Mouse (Mus musculus) limb, embryonic 14.5 days (tissue): ENCODE measurements around the gene Atxn1. TPM values are rescaled to one million over a fixed set of nuclear protein-coding genes. Genes with fewer than 3 reads are reported as not detected.

Experiments
- ATAC-seq: fragments of 200-750 bp; cut with Nextera tagmentation; 2 replicates; pipeline ENCODE4 v1.8.0; 2017; ENCODE audit warnings: low read depth, moderate number of reproducible peaks, moderate TSS enrichment; ENCODE audit not compliant: low FRiP score
- DNase-seq: peaks from one replicate; pipeline ENCODE4 v3.0.0-alpha.2; 2015; ENCODE audit warnings: low spot score
- H3K27ac ChIP-seq: fragments of 300-500 bp; sonication (generic); replicated peaks from 2 replicates; pipeline ENCODE4 v1.5.1; 2014; ENCODE audit warnings: low read depth, mild to moderate bottlenecking, low read length, moderate library complexity, mixed read lengths
- H3K27me3 ChIP-seq: fragments of 300-500 bp; sonication (generic); 2 replicates; pipeline ENCODE4 v1.6.1; 2014; ENCODE audit warnings: low read length, mixed read lengths; ENCODE audit not compliant: control insufficient read depth, insufficient read depth
- H3K36me3 ChIP-seq: fragments of 300-500 bp; sonication (generic); 2 replicates; pipeline ENCODE4 v1.6.1; 2014; ENCODE audit warnings: mild to moderate bottlenecking, low read length, moderate library complexity, mixed read lengths; ENCODE audit not compliant: control insufficient read depth, insufficient read depth
- H3K4me1 ChIP-seq: fragments of 300-500 bp; sonication (generic); 2 replicates; pipeline ENCODE4 v1.6.1; 2014; ENCODE audit warnings: antibody characterized with exemption, low read length, mixed read lengths; ENCODE audit not compliant: control insufficient read depth, insufficient read depth
- H3K4me2 ChIP-seq: fragments of 300-500 bp; sonication (generic); replicated peaks from 2 replicates; pipeline ENCODE4 v1.6.1; 2014; ENCODE audit warnings: low read depth, mild to moderate bottlenecking, low read length, moderate library complexity; ENCODE audit not compliant: severe bottlenecking
- H3K4me3 ChIP-seq: fragments of 300-500 bp; sonication (generic); replicated peaks from 2 replicates; pipeline ENCODE4 v1.5.1; 2014; ENCODE audit warnings: low read length
- H3K9ac ChIP-seq: fragments of 300-500 bp; sonication (generic); 2 replicates; pipeline ENCODE4 v1.6.1; 2014; ENCODE audit warnings: mild to moderate bottlenecking, low read depth, low read length, moderate library complexity; ENCODE audit not compliant: severe bottlenecking
- H3K9me3 ChIP-seq: fragments of 300-500 bp; sonication (generic); 2 replicates; pipeline ENCODE4 v1.6.1; 2016; ENCODE audit warnings: low read length; ENCODE audit not compliant: control insufficient read depth
- POLR2A ChIP-seq: fragments of 200-500 bp; IDR thresholded peaks from 2 replicates; pipeline ENCODE4 v1.8.0; 2012; ENCODE audit warnings: inconsistent platforms, mild to moderate bottlenecking, moderate library complexity, borderline replicate concordance; ENCODE audit not compliant: insufficient read depth, insufficient read length; ENCODE audit errors: extremely low read depth
- WGBS: fragments of 180-500 bp; shearing (Covaris S2); extraction: QIAGEN DNeasy Blood & Tissue Kit; methylation state at CpG from one replicate; pipeline ENCODE4 v1.1.7; 2014; 5-methylcytosine and 5-hydroxymethylcytosine counted together
- polyA plus RNA-seq, 2 experiments: library from polyadenylated mRNA; depleted of rRNA in 1 of 2; stranded (reverse) in 1 of 2; unstranded in 1 of 2; fragments of >200 nt; fragmentation: Nextera tagmentation in 1 of 2; extraction: Ambion mirVana in 1 of 2; gene quantifications; 2 replicates each; pipeline versions ENCODE4 v1.2.1 to v1.2.3; 2012 to 2014

The Atxn1 gene
- polyA plus RNA-seq, 2 experiments, result 3.3 to 5.3 TPM

GRCm38 (mm10) chr13:45851156-45851555 lies 113.7 kb downstream of the Atxn1 start:
- DNase-seq, result no peak
- H3K9me3 ChIP-seq, result no peaks in the 10 kb centered on the region
- WGBS, result 74% methylated on average over 4 of the region's 4 CpGs
- H3K36me3 ChIP-seq, result no peaks in the 10 kb centered on the region
- no peak overlapping the region for H3K4me3 ChIP-seq
- no peak for TF ChIP-seq POLR2A
- ATAC-seq, result no peak
- H3K4me1 ChIP-seq, result no peaks in the 10 kb centered on the region
- H3K9ac ChIP-seq, result no peak overlapping the region
- no peak overlapping the region for H3K4me2 ChIP-seq
- H3K27ac ChIP-seq, result no peak overlapping the region
- H3K27me3 ChIP-seq, result no peaks in the 10 kb centered on the region

- Histone ChIP-seq H3K36me3 (no peaks in the 10 kb centered on the region), H3K9ac (no peak overlapping the region), H3K27me3 (no peaks in the 10 kb centered on the region), H3K4me2 (no peak overlapping the region), H3K9me3 (no peaks in the 10 kb centered on the region), H3K27ac (no peak overlapping the region), H3K4me1 (no peaks in the 10 kb centered on the region), H3K4me3 (no peak overlapping the region)
- ATAC-seq (no peak), DNase-seq (no peak)
- no peak for TF ChIP-seq POLR2A
- 85% methylated on average over 5 of the region's 5 CpGs for WGBS
Observed at GRCm38 (mm10) chr13:45850181-45850974, 114.4 kb downstream of the Atxn1 start.

GRCm38 (mm10) chr13:45849145-45850023 lies 115.4 kb downstream of the Atxn1 start:
- H3K4me3 ChIP-seq, result no peak overlapping the region
- WGBS, result 87% methylated on average over 7 of the region's 7 CpGs
- H3K9me3 ChIP-seq, result no peaks in the 10 kb centered on the region
- no peak overlapping the region for H3K4me2 ChIP-seq
- H3K27me3 ChIP-seq, result no peaks in the 10 kb centered on the region
- H3K9ac ChIP-seq, result no peak overlapping the region
- no peak overlapping the region for H3K27ac ChIP-seq
- H3K36me3 ChIP-seq, result no peaks in the 10 kb centered on the region
- no peak for DNase-seq
- H3K4me1 ChIP-seq, result no peaks in the 10 kb centered on the region
- no peak for TF ChIP-seq POLR2A
- no peak for ATAC-seq

GRCm38 (mm10) chr13:45842511-45843055 lies 122.2 kb downstream of the Atxn1 start:
- no peak overlapping the region for H3K4me2 ChIP-seq
- no peaks in the 10 kb centered on the region for H3K9me3 ChIP-seq
- ATAC-seq (peak; percentile 53; the same call in 1 of the 2 replicates), DNase-seq (peak; percentile 17)
- H3K4me1 ChIP-seq, result 0 out of 2 replicates have a peak, but pooled peaks cover 3% of the 10 kb centered on the region
- no peak overlapping the region for H3K9ac ChIP-seq
- H3K36me3 ChIP-seq, result no peaks in the 10 kb centered on the region
- H3K4me3 ChIP-seq, result no peak overlapping the region
- no peaks in the 10 kb centered on the region for H3K27me3 ChIP-seq
- H3K27ac ChIP-seq, result no peak overlapping the region
- WGBS, result 36% methylated on average over 5 of the region's 5 CpGs
- TF ChIP-seq POLR2A, result no peak

GRCm38 (mm10) chr13:45839901-45840300 lies 124.9 kb downstream of the Atxn1 start:
- 82% methylated on average over 7 of the region's 7 CpGs for WGBS
- Histone ChIP-seq H3K9ac (no peak overlapping the region), H3K4me2 (no peak overlapping the region), H3K36me3 (no peaks in the 10 kb centered on the region), H3K4me1 (0 out of 2 replicates have a peak, but pooled peaks cover 3% of the 10 kb centered on the region), H3K27ac (no peak overlapping the region), H3K4me3 (no peak overlapping the region), H3K9me3 (no peaks in the 10 kb centered on the region), H3K27me3 (no peaks in the 10 kb centered on the region)
- no peak for TF ChIP-seq POLR2A
- DNase-seq (no peak), ATAC-seq (no peak)
